Mouse (Mus musculus): Measurements from ENCODE around the gene Ift122.
"Not testable (repeated sequence)": the region's sequence is repeated elsewhere in the genome, so short reads cannot be mapped to it uniquely, and the experiment has no call there.

Ift122 gene

DNA sequence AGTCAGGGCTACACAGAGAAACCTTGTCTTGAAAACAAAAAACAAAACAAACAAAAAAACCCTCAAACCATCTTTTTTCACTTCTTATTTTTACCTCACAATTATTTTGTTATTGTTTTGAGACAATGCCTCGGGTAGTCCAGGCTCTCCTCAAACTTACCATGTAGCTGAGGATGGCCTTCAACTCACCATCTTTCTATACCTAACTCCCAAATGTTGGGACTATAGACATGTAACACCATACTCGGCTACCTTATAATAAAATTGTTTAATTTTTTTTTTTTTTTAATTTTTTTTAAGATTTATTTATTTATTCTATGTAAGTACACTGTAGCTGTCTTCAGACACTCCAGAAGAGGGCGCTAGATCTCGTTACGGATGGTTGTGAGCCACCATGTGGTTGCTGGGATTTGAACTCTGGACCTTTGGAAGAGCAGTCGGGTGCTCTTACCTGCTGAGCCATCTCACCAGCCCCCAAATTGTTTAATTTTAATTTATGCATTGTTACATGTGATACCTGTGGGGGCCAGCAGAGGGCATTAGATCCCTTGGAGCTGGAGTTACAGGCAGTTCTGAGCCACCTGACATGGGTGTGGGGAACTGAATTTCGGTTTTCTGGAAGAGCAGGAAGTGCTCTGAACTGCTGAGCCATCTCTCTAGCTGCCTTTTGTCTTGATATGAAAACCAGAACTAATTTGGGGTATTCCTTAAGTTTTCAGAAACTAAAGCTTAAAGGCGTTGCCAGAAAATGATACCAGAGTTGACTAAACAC is 6.4 kb upstream of the Ift122 start:
- DNase-seq = peak; percentile 39 to 75

DNA sequence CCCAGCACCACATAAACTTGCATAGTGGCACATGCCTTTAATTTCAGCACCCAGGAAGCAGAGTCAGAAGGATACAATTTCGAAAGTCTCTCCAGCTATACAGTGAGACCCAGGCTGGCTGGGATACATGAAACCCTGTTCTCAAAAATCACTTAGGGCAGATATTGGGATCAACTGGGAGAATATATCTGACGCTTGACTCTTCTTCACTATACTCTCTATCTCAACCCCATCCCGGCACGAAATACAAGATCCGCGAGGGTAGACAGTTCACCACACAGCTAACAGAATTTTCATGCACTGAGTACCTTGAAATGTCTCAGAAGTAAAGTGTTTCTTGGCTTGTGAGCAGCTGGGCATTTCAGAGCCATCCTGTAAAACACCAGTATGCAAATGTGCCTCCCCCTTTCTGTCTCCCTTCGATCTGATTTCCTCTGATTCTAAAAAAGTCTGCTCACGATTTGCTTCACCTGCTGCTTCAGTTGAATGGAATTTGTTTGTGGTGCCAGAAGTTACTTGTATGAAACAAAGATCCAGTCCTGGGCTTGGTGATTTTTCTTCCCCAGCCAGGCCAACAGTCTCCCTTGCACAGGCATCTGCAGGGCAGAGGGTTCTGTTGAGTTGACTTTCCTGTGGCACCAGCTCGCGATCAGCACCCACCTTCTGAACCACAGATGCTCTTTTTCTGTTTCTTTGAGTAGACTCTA is 4.5 kb upstream of the Ift122 start:
- DNase-seq = no peak

DNA sequence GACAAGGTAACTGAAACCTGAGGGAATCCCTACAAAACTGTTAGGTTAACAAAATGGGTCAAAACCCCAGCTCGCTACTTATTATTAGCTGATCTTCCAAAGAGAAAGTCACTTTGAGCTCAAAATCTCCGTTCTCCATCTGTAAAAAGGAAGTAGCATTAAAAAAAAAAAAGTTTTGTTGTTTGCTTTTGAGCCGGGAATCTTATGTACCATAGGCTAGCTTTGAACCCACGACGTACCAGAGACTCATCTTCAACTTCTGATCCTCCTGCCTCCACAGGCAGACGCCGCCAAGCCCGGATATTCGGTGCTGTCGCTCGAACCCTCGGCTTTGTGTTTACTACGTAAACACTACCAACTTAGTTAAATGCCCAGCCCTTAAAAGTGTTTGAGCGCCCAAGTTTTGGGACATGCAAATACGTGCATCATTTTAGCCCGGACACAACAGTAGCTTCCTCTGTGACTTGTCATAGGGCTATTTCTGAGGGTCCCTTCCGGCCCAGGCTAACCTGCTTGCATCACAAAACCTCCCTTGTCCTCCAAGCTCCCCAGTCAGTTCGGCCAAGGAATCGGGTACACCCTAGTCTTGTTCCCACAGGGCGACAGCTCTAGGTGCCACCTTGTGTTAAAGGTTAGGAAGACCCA is 702 bp upstream of the Ift122 start:
- no peak for DNase-seq

DNA sequence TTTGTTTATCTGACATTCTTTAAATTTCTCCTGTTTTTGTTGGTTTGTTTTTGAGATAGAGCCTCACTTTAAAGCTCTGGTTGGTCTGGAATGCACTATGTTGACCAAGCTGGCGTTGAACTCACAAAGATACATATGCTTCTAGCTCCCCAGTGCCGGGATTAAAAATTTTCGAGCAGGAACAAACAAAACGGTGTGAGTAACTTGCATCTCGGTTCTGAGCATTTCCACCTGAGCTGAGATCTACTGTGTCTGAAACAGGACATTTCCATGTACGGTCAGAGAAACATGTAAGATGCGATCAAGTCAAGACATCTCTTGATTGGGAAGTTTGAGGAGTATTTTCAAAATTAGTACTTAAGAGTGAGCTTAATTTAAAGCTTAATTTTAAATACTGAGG is 715 bp downstream of the Ift122 start:
- DNase-seq = no peak

DNA sequence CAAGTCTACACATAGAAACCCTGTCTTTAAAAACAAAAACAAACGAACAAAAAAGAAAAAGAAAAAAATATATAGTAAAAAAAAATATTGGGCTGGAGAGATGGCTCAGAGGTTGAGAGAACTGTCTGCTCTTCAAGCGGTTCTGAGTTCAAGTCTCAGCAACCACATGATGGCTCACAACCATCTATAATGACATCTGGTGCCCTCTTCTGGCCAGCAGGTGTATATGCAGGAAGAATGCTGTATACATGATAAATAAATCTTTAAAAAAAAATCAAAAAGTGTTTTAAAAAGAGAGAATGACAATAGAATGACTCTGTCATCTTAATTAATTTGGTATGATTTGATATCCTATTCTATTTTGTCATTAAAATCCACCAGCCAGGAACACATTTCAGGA is 1.2 kb downstream of the Ift122 start:
- no peak for DNase-seq

DNA sequence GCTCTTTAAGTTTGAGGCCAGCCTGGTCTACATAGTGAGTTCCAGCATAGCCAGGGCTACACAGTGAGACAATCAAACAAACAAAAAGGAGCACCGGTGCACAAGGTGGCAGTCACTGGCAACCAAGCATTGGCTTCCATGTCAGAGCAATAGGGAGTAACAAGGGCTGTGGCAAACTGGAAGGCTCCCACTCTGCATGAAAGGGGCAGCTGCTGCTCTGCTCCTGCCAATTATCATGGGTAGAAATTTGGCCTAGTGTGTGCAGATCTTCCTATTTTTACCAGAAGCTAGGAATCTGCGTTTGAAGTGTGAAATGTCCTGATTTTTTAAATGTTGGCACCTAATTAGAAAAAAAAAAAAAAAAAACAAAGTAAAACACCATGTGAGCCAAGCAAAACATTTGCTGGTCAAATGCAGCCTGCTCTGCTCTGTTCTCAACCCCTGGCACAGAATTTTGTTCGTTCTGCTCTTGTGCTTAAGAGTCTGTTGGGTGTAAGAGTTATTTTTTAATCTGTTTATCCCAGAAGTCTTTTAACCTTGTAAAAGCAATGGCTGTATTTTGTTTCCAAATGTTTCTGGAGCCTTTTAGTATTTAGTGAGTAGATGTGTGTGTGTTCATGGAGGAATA is 2.6 kb downstream of the Ift122 start:
- peak in 1 of 2 experiments; percentile 49 for DNase-seq

DNA sequence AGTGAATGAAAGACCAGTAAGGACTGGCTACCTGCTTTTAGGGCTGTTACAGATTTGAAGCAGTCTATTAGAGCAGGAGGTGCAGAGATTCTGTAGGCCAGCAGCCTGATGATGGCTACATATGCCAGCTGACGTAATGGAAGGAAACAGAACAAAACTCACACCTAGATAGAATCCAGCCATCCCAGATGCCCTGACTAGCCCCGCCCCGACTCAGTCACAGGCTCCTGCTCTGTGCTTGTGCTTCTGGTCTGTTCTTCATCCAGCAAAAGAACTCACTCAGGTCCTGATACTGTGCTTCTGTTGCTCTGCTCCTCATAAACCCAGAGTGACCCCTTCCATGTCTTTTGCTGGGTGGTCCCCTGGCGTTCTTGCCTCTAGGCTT is 3.1 kb downstream of the Ift122 start:
- peak in 1 of 2 experiments; percentile 44 for DNase-seq

DNA sequence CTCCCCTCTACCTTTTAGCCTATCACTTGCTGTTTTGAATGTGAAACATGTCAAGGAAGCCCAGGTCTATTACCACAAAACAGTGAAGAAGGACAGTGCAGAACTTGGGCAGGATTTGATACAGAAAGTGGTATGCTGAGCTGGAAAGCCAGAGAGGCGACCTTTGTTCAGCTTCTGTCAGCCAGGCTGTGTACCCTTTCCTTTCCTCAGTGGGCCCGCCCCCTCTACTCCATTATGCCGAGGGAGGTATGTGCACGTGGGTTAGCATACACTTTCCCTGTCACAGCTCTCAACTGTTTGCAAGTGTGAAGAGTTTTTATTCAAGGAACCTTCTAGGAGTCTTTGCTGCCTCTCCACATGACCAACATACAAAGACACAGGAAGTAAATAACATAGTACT is 6.0 kb downstream of the Ift122 start:
- no peak for DNase-seq

DNA sequence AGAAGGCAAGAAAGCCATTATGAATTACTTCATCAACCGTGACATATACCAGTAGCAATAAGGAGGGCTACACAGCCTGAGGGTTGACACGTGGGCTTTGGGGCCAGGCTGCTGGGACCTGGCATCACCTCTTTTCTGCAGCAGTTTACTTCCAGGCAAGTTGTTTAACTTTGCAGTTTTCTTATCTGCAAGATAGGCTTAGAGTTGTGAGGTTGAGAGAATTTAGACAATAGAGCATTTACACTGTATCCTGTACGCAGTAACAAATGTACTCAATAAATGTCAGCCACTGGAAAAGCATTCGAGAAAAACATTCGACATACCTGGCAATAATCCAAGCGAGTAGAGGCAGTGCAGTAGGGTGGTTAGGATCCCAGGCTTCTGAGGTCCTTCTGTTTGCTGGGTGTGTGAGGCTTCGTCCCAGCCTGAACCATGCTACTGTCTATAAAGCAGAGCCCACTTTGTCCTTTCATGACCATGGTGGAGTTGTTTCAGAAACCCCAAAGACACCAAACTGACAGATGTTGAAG is 6.8 kb downstream of the Ift122 start:
- peak in 1 of 2 experiments; percentile 39 for DNase-seq

DNA sequence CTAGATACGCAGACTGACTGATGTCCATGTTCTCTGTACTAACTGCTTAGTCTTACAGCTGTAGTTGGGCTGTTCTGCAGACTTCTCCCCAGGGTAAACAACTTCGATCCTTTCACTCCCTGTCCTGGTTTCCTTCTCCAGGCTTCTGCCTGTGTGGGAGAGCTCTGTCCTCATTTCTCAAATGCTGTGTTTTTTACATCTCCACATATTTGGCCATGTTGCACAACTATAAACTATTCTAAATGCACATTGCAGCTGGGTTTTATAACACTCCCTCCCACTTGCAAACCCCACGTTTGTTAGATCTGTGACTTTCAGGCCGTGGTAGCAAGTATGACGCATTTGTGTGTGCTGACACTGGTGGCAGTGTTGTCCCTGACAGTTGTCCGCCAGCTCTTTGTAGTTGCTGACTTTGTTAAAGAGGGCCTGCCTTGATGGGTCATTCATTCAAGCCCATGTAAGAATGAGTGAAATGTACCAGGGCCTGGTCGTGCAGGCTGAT is 10.1 kb downstream of the Ift122 start:
- peak; percentile 36 to 73 for DNase-seq

DNA sequence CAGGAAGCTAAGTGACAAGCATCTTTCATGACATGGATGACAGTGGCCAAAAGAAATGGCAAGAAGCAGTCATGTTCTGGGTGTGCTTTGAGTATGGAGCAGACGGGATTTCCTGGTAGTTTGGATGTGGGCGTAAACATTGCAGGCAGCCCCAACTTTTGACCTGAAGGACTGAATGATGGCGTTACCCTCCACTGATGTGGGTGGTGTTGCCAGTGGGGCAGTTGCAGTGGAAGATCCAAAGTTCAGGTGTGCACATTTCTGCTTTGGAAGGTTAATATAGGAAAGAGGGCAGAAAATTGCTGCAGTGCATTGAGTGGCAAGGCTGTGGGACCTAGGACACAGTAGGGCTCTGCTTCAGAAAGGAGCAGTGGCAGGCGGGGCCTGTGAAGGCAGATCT is 12.0 kb downstream of the Ift122 start:
- no peak for DNase-seq

DNA sequence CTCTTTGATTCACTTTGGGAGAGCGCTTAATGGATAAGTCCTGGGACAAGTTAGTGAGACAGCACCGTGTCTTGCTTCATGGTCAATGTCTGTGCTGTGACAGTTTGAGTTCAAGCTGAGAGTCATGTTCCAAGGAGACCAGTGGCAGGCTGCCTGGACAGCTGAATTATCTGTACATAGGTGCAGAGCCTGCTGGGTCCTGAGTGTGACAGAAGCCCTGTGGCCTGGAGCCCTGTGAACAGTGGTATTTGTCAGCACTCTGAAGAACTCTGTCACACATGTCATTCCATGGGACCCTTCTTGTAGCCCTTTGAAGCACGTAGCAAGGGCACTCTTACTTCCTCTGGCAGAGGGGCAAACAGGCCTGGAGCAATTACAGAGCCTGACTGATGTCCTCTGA is 13.9 kb downstream of the Ift122 start:
- not testable (repeated sequence) for DNase-seq

DNA sequence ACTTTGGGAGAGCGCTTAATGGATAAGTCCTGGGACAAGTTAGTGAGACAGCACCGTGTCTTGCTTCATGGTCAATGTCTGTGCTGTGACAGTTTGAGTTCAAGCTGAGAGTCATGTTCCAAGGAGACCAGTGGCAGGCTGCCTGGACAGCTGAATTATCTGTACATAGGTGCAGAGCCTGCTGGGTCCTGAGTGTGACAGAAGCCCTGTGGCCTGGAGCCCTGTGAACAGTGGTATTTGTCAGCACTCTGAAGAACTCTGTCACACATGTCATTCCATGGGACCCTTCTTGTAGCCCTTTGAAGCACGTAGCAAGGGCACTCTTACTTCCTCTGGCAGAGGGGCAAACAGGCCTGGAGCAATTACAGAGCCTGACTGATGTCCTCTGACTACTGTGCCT is 18.0 kb downstream of the Ift122 start:
- not testable (repeated sequence) for DNase-seq

DNA sequence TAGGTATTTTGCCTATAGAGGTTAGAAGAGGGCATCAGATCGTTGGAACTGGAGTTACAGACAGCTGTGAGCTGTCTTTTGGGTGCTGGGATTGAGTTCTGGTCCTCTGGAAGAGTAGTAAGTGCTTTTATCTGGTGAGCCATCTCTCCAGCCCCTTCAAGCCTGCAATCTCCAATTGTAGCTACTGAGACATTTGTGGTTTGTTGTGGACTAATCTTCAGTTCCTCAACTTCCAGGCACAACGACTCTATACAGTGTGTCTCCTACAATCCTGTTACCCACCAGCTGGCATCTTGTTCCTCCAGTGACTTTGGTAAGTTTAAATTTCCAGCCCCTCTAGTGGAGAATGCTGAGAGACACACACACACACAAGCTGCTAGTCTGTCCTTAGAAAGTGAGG is 24.0 kb downstream of the Ift122 start:
- DNase-seq = no peak

DNA sequence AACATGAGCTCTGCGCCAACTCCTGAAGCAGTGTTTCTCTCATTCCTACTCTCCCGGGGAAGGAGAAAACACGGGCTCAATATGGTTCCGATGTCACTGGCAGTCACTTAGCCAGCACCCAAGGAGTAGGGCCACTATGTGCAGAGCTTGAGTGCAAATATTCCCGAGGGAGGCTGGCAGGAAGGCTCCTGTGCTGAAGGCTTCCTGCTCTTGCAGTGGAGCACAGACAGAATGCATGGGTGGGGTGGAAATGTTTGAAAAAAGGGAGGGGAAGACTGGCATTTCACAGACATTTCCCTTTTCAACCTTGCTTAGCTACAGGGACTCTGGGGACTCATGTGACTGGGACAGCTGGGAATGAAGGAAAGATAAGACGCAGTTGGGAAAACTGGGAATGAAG is 25.4 kb downstream of the Ift122 start:
- DNase-seq = no peak

DNA sequence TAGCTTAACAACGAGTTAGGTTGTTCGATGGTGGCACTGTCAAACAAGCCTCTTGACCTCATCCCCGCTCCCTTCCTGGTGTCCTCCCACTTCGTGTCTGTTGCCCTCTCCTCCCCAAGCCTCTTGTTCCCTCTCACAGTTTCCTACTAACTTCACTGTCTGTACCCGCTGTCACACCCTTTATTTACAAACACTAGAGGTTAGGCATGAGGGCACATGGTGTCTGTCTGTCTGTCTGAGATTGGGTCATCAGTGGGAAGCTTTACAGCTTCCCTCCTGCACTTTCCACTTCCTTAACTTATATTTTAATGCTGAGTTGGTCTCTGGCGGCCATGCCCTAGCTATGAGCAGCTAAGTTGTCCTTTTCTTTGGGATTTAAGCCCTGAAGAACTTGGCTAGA is 26.5 kb downstream of the Ift122 start:
- DNase-seq = no peak

DNA sequence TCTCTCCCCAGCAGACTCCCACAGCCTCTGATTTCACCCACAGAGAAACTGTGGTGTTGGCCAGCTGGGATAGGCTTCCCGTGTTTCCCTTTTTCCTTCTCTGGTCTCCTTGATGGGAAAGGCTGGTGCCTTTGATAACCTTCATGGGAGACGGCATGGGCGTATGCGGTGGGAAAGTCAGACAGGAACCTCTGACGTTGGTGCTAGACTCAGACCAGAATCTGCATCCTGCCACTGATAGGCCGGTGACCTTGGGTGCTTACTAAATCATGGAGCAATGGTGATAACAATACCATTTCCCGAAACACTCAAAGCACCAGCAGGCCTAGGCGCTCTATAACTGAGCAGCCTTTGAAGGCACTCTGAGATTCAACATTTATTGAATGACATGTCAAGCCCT is 27.5 kb downstream of the Ift122 start:
- DNase-seq = peak; percentile 55 to 68

DNA sequence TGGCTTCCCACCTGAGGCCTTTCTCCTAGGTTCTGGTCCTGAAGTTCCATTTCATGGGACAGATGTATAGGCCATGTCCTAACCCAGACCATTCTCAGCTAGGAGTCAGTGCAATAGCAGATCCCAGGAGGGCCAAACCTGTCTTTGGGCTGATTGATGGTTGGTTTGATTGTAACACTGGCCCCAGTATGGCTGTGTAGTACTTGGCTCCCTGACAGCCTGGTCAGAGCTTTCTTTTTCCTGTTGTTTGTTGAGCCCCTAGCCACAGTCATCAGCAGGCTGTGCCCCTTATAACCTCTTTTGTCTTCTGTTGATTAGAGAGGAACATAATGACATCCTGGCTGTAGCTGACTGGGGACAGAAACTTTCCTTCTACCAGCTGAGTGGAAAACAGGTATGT is 30.7 kb downstream of the Ift122 start:
- peak in 1 of 2 experiments; percentile 26 for DNase-seq

DNA sequence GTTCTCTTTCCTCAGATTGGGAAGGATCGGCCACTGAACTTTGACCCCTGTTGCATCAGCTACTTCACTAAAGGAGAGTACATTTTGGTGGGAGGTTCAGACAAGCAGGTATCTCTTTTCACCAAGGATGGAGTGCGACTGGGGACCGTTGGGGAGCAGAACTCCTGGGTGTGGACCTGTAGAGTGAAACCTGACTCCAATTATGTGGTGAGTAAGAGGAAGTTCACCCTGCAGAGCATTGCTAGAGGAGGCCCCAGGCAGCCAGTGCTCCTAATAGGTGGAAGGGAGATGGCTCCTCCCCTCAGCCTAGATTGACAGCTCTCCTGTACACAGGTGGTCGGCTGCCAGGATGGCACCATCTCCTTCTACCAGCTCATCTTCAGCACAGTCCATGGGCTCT is 33.6 kb downstream of the Ift122 start:
- peak in 1 of 2 experiments; percentile 18 for DNase-seq

DNA sequence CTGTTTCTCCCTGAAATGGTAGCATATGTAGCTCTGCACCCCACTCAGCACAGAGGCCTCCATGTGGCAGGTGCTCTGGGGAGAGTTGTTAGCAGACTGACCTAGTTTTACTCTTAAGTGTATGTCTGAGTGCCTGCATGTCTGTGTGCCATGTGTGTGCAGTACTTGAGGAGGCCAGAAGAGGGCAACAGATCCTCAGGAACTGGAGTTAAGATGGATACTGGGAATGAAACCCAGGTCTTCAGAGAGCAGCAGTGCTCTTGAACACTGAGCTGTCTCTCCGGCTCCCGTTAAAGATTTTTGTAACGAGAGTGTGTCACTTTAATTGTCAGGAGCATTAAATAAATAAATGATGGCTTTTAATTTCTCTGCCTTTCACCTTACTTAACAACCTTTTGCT is 35.0 kb downstream of the Ift122 start:
- DNase-seq = peak in 1 of 2 experiments; percentile 53

DNA sequence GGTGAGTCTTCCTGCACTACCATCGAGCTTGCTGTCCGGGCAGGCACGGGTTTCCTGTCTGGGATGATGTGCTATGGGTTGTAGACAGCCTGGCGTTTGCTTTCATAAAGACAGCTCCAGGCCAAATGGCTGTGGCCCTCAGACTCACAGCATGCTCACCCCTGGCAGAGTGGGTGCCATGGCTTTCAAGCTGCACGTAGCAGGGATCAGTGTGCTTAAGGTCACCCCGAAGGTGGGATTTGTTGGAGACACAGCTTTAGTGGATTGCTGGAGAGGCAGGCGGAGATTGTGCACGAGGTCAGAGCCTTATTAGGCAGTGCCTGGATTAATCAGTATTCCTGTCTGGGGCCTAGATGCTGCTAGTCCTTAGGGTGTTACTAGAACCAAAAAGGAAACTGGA is 37.3 kb downstream of the Ift122 start:
- DNase-seq = peak in 1 of 2 experiments; percentile 9

DNA sequence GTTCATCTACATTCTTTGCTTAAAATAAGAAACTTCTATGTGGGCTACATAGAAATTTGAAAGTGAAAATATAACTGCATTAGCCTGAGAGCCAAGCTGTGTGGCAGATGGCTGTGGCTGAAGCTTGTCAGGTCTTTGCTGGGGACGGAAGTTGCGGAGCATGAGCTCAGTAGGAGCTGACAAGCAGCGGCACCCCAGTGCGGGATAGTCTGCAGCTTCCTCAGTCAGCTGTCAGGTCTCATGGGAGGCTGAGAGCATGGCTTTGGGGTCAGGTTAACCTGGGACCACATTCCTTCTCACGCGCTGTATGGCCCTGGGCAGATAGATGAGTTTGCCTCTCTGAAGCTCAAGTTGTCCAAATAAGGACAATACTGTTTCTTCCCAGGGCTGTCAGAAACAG is 37.8 kb downstream of the Ift122 start:
- DNase-seq = peak; percentile 42 to 66

DNA sequence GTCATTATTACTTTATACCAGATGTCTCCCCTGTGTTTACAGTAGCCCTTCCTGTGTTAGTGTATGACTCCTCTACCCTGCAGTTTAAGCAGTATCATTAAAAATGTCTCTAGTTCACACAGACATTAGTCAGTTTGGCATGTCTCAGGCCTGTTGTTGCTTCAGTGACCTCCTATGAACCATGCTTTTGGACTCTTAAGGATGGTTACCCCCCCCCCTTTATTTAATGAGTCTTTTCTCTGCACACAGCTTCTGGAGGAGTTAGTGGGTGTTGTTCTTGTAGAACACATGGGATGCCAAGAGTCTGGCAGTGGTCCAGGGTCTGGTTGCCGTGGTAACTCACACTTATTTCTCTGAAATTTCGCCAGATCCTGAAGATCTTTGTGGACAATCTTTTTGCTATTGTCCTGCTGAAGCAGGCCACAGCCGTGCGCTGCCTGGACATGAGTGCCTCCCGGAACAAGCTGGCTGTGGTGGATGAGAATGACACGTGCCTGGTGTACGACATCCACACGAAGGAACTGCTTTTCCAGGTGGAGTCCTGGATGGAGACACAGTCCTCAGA is 38.3 kb downstream of the Ift122 start:
- DNase-seq = peak; percentile 83 to 91

Measured in lung, postnatal 4 days (tissue).